Mouse (Mus musculus) erythroblast, adult 5-6 weeks (primary cell): ENCODE measurements around the gene Epha10. TPM values are rescaled to one million over a fixed set of nuclear protein-coding genes. Genes with fewer than 3 reads are reported as not detected.
"Not testable (repeated sequence)": the region's sequence is repeated elsewhere in the genome, so short reads cannot be mapped to it uniquely, and the experiment has no call there.

Source experiments
- ATAC-seq: replicated peaks from 2 replicates; pipeline ENCODE4 v1.8.0; 2016; ENCODE audit warnings: moderate number of reproducible peaks, mild to moderate bottlenecking, moderate TSS enrichment, inconsistent platforms; ENCODE audit not compliant: poor library complexity, low FRiP score, severe bottlenecking
- total RNA-seq, 2 experiments: library from RNA; stranded (forward) in 1 of 2; stranded (reverse) in 1 of 2; fragments of 150-400 nt in 1 of 2; fragments of 200-764, 138-1000 nt in 1 of 2; gene quantifications; 2 replicates each; pipeline versions ENCODE4 v1.2.3 to v1.2.4; 2015 to 2017; ENCODE audit warnings: low replicate concordance in 2 of 2

Gene Epha10
- total RNA-seq, 2 experiments from 2014 or later: not detected

- no peak for ATAC-seq
Measured at GRCm38 (mm10) chr4:124890831-124891230, 10.1 kb downstream of the Epha10 start.

GRCm38 (mm10) chr4:124893769-124894168 is 13.1 kb downstream of the Epha10 start:
- ATAC-seq: no peak

- ATAC-seq: no peak
Measured at GRCm38 (mm10) chr4:124894508-124895428, 14.1 kb downstream of the Epha10 start.

- no peak for ATAC-seq
Measured at GRCm38 (mm10) chr4:124898428-124898827, 17.7 kb downstream of the Epha10 start.

GRCm38 (mm10) chr4:124899906-124900305 is 19.2 kb downstream of the Epha10 start:
- ATAC-seq: no peak

GRCm38 (mm10) chr4:124905417-124905816 is 24.7 kb downstream of the Epha10 start:
- no peak for ATAC-seq

- ATAC-seq: no peak
Measured at GRCm38 (mm10) chr4:124905971-124906822, 25.5 kb downstream of the Epha10 start.

GRCm38 (mm10) chr4:124928102-124928501 is 47.4 kb downstream of the Epha10 start:
- ATAC-seq: no peak

- ATAC-seq: peak; percentile 97
Measured at GRCm38 (mm10) chr4:124936613-124937471, 56.1 kb downstream of the Epha10 start, which contains the start of gene 9930104L06Rik. Gene 9930104L06Rik, plus strand, starts transcription at chr4:124937048.

GRCm38 (mm10) chr4:124939211-124939610 is 58.5 kb downstream of the Epha10 start, which contains the start of gene Cdca8:
Gene Cdca8, minus strand, starts transcription at chr4:124939311.
- ATAC-seq: not testable (repeated sequence)

- ATAC-seq: peak; percentile 73
Measured at GRCm38 (mm10) chr4:124943022-124943421, 62.3 kb downstream of the Epha10 start.

- ATAC-seq: no peak
Measured at GRCm38 (mm10) chr4:124943781-124944180, 63.1 kb downstream of the Epha10 start.

GRCm38 (mm10) chr4:124944961-124945360 is 64.3 kb downstream of the Epha10 start:
- ATAC-seq: no peak

- ATAC-seq: no peak
Measured at GRCm38 (mm10) chr4:124949488-124949887, 68.8 kb downstream of the Epha10 start.

- ATAC-seq: no peak
Measured at GRCm38 (mm10) chr4:124950181-124951035, 69.7 kb downstream of the Epha10 start.

- ATAC-seq: no peak
Measured at GRCm38 (mm10) chr4:124951036-124951433, 70.3 kb downstream of the Epha10 start.

GRCm38 (mm10) chr4:124953546-124953945 is 72.8 kb downstream of the Epha10 start:
- no peak for ATAC-seq

- no peak for ATAC-seq
Measured at GRCm38 (mm10) chr4:124957284-124957683, 76.6 kb downstream of the Epha10 start.

GRCm38 (mm10) chr4:124959062-124959461 is 78.4 kb downstream of the Epha10 start:
- ATAC-seq: no peak
